Mouse (Mus musculus) hindlimb bud, embryonic 11.5 days (tissue): ENCODE results near the gene Catsperd.

ENCODE experiments used
- DNase-seq: peaks from one replicate; pipeline ENCODE4 v3.0.0-alpha.2; 2012; ENCODE audit warnings: low read depth, low spot score; ENCODE audit errors: extremely low spot score

Catsperd gene

GRCm38 (mm10) chr17:56663659-56664058, 35.7 kb downstream of the Catsperd start:
- no peak for DNase-seq

- no peak for DNase-seq
Measured at GRCm38 (mm10) chr17:56664333-56664732, 36.4 kb downstream of the Catsperd start.

GRCm38 (mm10) chr17:56666384-56666783, 38.4 kb downstream of the Catsperd start:
- DNase-seq: no peak

GRCm38 (mm10) chr17:56667591-56667990, 39.6 kb downstream of the Catsperd start:
- no peak for DNase-seq

DNA sequence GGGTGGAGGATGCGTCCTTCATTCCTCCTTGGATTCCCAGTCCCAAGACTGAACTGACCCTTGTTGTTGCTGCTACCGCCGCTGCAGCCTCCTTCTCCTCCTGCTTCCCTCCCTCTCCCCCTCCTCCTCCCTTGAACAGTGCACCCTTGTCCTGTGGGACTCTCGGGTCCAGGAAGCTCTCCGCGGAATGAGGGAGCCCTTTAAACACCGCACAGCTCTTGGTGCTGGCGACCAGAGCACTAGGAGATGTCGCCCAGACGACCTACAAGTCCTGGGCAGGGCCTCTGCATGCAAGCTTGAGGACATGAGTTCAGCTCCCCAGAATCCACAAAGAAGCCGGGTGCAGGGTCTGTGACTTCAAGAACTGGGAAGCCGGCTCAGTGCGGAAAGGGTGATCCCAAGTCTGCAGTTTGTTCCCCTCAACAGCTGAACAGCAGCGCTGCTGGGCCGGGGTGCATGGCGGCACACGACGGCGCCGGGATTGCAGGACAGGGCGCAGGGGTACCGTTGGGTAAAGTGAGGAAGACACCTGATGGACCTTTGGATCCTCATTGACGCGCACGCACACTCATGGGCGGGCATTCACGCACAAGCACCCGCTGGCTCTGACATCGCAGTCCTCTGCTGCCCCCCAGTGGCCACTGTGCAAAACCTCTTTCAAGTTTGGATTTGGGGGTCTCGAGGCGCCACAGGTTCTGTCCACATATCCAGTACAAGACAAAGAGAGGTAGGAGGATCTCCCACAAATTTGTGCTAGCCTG, 40.6 kb downstream of the Catsperd start:
- DNase-seq: peak; percentile 60

DNA sequence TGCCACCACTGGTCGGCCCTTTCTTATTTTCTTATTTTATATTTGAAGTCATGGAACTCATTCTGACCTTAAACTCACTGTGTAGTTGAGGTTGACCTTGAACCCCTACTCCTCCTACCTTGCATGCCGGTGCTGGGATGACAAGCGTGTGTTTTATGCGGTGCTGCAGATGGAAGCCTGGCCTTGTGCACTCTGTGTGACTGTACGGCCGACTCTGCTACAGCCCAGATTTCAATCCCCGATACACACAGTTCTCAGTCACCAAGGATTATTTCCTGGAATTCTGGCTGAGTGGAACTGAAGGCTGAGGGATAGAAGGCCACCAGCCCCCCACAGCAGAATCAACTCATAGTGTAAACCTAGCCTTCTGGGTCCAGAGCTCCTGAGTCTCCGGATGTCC, 41.8 kb downstream of the Catsperd start:
- no peak for DNase-seq

GRCm38 (mm10) chr17:56672941-56673646, 45.2 kb downstream of the Catsperd start, which contains the start of gene Ranbp3:
TSS of gene Ranbp3 (plus strand) at chr17:56673294.
- DNase-seq: peak; percentile 88

DNA sequence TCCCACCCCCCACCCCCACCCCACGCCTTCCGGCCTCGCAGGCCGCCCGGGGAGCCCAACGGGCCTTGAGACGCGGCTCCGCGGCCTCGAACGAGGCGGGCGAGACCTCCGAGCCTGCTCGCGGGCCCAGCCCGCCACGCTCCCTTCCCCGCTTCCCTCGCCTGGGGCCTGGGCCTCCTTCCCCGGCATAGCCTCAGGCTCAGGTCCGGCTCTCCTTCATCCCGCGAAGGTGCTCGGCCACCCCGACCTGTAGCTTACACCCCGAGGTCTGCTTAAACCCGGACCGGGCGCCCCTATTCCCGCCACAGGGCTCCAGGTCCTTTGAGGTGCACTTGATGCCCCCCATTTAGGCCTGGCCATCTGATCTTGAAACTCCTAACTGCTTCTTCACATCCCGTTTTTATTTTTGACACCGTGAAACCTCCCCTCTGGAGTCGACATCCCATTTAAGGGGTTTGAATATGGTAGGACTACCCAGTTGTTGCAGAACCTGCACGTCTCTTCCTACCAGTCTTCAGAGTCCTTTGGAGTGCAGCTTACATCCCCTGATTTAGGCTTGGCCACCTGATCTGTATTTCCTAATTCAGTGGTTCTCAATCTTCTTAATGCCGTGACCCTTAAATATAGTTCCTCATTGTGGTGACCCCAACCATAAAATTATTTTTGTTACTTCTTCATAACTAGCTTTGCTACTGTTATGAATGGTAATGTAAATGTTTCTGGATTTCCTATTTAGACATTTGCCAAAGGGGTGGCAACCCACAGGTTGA, 45.9 kb downstream of the Catsperd start:
- no peak for DNase-seq

DNA sequence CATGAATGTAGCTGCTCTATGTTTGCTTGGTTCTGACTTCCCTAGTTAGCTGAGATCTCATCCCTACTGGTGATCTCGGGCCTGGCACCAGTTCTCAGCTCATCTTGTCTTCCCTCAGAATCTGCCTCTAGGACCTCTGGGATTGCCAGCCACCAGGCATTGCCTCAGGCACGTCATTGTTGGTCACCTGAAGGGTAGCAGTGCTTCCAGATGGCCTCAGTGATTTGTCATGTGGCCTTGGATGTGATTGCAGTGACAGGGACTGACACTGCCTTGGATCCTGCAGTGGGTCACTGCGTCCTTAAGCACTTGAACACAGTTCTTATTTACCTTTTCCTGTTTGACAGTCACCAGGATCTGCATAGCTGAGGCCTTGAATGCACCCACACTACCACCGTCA, 53.8 kb downstream of the Catsperd start:
- DNase-seq: no peak

GRCm38 (mm10) chr17:56682880-56683279, 54.9 kb downstream of the Catsperd start:
- no peak for DNase-seq

- DNase-seq: no peak
Measured at GRCm38 (mm10) chr17:56683546-56684140, 55.7 kb downstream of the Catsperd start.

DNA sequence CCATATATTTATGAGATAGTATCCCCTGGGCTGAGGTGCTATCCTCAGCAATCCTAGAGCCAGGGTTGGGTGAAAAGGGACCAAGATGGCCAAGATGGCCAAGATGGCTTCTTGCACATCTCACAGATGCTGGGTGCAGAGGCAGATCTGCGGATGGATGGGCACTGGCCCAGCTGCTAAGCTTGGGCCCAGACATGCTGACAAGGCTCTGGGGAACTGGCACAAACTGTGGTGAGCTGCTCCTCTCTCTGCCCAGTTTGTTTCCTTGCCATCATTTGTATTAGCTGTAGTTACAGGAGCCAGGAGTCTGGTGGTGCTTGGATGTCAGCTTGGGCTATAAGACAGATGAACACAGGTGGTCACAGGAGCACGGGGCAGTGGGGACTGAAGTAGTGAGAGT, 56.7 kb downstream of the Catsperd start:
- DNase-seq: no peak

DNA sequence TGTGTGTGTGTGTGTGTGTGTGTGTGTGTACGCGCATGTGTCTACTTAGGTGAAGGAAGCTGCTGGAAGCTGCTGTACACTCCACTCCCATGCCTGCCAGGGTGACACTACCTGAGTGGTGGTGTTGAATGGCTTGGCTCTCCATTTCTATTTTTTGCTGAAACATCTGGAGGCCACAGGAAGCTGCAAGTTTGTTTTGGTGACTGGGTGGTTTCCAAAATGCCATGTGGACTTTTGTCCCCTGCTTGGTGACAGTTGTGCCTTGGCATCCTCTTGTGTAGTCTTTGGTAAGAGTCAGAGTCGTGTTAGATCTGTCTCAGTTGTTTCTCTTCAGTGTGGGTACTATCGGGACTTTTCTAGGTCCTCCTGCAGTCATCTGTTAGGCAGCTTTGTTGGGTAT, 58.9 kb downstream of the Catsperd start:
- DNase-seq: no peak

DNA sequence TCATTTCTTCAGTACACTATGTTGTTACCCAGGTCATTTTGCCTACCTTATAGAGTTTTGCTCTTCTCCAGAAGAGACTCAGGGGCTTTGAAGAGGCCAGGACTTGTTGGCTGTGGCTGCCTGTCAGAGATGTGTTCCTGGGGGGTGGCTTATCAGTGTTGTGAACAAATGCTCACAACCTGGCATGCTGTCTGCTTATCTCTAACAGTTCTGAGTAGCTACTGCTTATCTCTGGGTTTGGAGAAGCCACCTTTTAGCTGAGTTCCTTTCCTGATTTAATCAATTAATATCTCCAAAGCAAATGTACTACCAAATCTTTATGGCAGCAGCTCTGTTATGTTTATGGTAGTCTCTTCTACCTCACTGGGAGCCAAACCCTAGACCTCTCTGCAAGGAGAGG, 60.1 kb downstream of the Catsperd start:
- DNase-seq: no peak

GRCm38 (mm10) chr17:56688689-56689088, 60.7 kb downstream of the Catsperd start:
- DNase-seq: no peak

- no peak for DNase-seq
Measured at GRCm38 (mm10) chr17:56693395-56693794, 65.5 kb downstream of the Catsperd start.

- no peak for DNase-seq
Measured at GRCm38 (mm10) chr17:56693851-56694310, 65.9 kb downstream of the Catsperd start.

- no peak for DNase-seq
Measured at GRCm38 (mm10) chr17:56700451-56700850, 72.5 kb downstream of the Catsperd start.

DNA sequence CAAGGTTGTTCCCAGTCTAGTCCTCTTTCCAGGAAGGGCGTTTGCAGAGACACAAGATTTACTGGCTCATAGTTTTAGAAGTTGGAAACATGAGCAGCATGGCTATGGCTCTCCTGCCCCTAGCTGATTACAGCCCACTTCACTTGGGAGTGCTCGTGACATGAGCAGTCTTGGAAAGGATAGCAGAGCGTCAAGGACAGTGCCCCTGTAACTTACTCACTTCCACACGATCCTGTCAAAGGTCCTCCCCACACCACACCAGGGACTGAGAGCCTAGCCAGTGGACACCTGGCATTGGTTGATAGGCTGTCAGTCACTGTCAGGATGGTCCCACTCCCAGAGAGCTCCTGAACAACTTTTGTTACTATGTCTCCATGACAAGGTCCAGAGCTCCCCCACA, 75.1 kb downstream of the Catsperd start:
- no peak for DNase-seq

GRCm38 (mm10) chr17:56706515-56706914, 78.6 kb downstream of the Catsperd start:
- DNase-seq: no peak

GRCm38 (mm10) chr17:56708692-56709091, 80.7 kb downstream of the Catsperd start:
- no peak for DNase-seq
